Mouse (Mus musculus) CH12.LX (cell line): Measurements from ENCODE around the gene Ankrd17. TPM values are rescaled to one million over a fixed set of nuclear protein-coding genes. Genes with fewer than 3 reads are reported as not detected.

ENCODE experiments used
- DNase-seq: peaks from one replicate; pipeline ENCODE4 v3.0.0-alpha.2; 2013; ENCODE audit errors: extremely low read depth
- H3K27ac ChIP-seq: 2 replicates; pipeline ENCODE4 v1.5.1; 2012; ENCODE audit warnings: low read depth, mild to moderate bottlenecking, control low read depth, moderate library complexity; ENCODE audit not compliant: insufficient read depth
- H3K27me3 ChIP-seq: replicated peaks from 2 replicates; pipeline ENCODE3; 2012; ENCODE audit warnings: inconsistent platforms
- H3K36me3 ChIP-seq, 2 experiments: replicated peaks in 1 of 2; 2 replicates each; pipeline versions ENCODE3 to v1.6.1; 2012; ENCODE audit warnings: inconsistent platforms in 1 of 2, low read length in 1 of 2, mild to moderate bottlenecking in 1 of 2, mixed read lengths in 1 of 2, moderate library complexity in 1 of 2; ENCODE audit not compliant: control insufficient read depth in 1 of 2, insufficient read depth in 1 of 2
- H3K4me1 ChIP-seq, 2 experiments: 2 replicates each; pipeline ENCODE4 v1.6.1; 2012; ENCODE audit warnings: inconsistent platforms in 1 of 2, moderate library complexity in 1 of 2; ENCODE audit not compliant: insufficient read depth in 2 of 2, control insufficient read depth in 1 of 2
- H3K4me2 ChIP-seq: 2 replicates; pipeline ENCODE4 v1.6.1; 2012; ENCODE audit warnings: low read depth, mild to moderate bottlenecking, control low read depth; ENCODE audit not compliant: poor library complexity, insufficient read depth, severe bottlenecking
- H3K4me3 ChIP-seq, 3 experiments: fragments of 150-350 bp in 1 of 3; sonication (generic) in 1 of 3; replicated peaks in 1 of 3; 2 replicates each; pipeline versions ENCODE3 to v1.5.1; 2011 to 2012; ENCODE audit warnings: low read depth in 2 of 3, low read length in 2 of 3, mild to moderate bottlenecking in 2 of 3, moderate library complexity in 2 of 3, control low read depth in 1 of 3, improper control_type of control experiment in 1 of 3, inconsistent platforms in 1 of 3, mixed read lengths in 1 of 3; ENCODE audit not compliant: poor library complexity in 1 of 3
- H3K79me2 ChIP-seq: replicated peaks from 2 replicates; pipeline ENCODE4 v1.6.1; 2012; ENCODE audit warnings: mild to moderate bottlenecking, moderate library complexity; ENCODE audit not compliant: control insufficient read depth, poor library complexity, insufficient read depth, severe bottlenecking; ENCODE audit errors: extremely low read depth
- H3K9ac ChIP-seq: 2 replicates; pipeline ENCODE4 v1.6.1; 2012; ENCODE audit warnings: low read depth, mild to moderate bottlenecking, control low read depth, moderate library complexity; ENCODE audit not compliant: insufficient read depth
- H3K9me3 ChIP-seq: replicated peaks from 2 replicates; pipeline ENCODE3; 2012; ENCODE audit warnings: low read length, inconsistent platforms, mixed read lengths
- CHD1 ChIP-seq: IDR thresholded peaks from 2 replicates; pipeline ENCODE4 v1.6.1; 2012; ENCODE audit warnings: low read depth, low read length, improper control_type of control experiment, inconsistent platforms
- CHD2 ChIP-seq: IDR thresholded peaks from 2 replicates; pipeline ENCODE4 v1.6.1; 2011; ENCODE audit warnings: low read length, improper control_type of control experiment
- E2F4 ChIP-seq: IDR thresholded peaks from 2 replicates; pipeline ENCODE4 v1.6.1; 2011; ENCODE audit warnings: low read depth, low read length, improper control_type of control experiment; ENCODE audit not compliant: insufficient replicate concordance
- ELF1 ChIP-seq: IDR thresholded peaks from 2 replicates; pipeline ENCODE4 v1.6.1; 2014; ENCODE audit warnings: low read depth, mild to moderate bottlenecking, inconsistent platforms, low read length, improper control_type of control experiment
- EP300 ChIP-seq: IDR thresholded peaks from 2 replicates; pipeline ENCODE4 v1.6.1; 2011; ENCODE audit warnings: low read length, improper control_type of control experiment
- ETS1 ChIP-seq: conservative IDR thresholded peaks from 2 replicates; pipeline ENCODE4 v1.6.1; 2012; ENCODE audit warnings: low read depth, mild to moderate bottlenecking, inconsistent platforms, low read length, improper control_type of control experiment, moderate library complexity
- HCFC1 ChIP-seq: IDR thresholded peaks from 2 replicates; pipeline ENCODE4 v1.6.1; 2012; ENCODE audit warnings: low read depth, mild to moderate bottlenecking, inconsistent platforms, low read length, improper control_type of control experiment
- IRF4 ChIP-seq: IDR thresholded peaks from 2 replicates; pipeline ENCODE4 v1.6.1; 2014; ENCODE audit warnings: low read depth, mild to moderate bottlenecking, inconsistent platforms, low read length, improper control_type of control experiment
- JUND ChIP-seq: conservative IDR thresholded peaks from 2 replicates; pipeline ENCODE4 v1.6.1; 2011; ENCODE audit warnings: low read depth, low read length, improper control_type of control experiment
- MAFK ChIP-seq: IDR thresholded peaks from 2 replicates; pipeline ENCODE4 v1.6.1; 2011; ENCODE audit warnings: low read length, improper control_type of control experiment; ENCODE audit not compliant: insufficient replicate concordance
- MAZ ChIP-seq: IDR thresholded peaks from 2 replicates; pipeline ENCODE4 v1.6.1; 2012; ENCODE audit warnings: low read depth, mild to moderate bottlenecking, inconsistent platforms, low read length, improper control_type of control experiment, moderate library complexity
- MEF2A ChIP-seq: IDR thresholded peaks from 2 replicates; pipeline ENCODE4 v1.6.1; 2014; ENCODE audit warnings: low read depth, mild to moderate bottlenecking, inconsistent platforms, low read length, improper control_type of control experiment, borderline replicate concordance
- MXI1 ChIP-seq: IDR thresholded peaks from 2 replicates; pipeline ENCODE4 v1.6.1; 2011; ENCODE audit warnings: mild to moderate bottlenecking, low read depth, low read length, improper control_type of control experiment
- NELFE ChIP-seq: IDR thresholded peaks from 2 replicates; pipeline ENCODE4 v1.6.1; 2011; ENCODE audit warnings: low read depth, low read length, improper control_type of control experiment
- NRF1 ChIP-seq: IDR thresholded peaks from 2 replicates; pipeline ENCODE4 v1.6.1; 2014; ENCODE audit warnings: low read depth, mild to moderate bottlenecking, inconsistent platforms, low read length, improper control_type of control experiment, moderate library complexity
- PAX5 ChIP-seq: IDR thresholded peaks from 2 replicates; pipeline ENCODE4 v1.6.1; 2012; ENCODE audit warnings: low read length, inconsistent platforms, mixed read lengths
- RCOR1 ChIP-seq: conservative IDR thresholded peaks from 2 replicates; pipeline ENCODE4 v1.6.1; 2012; ENCODE audit warnings: low read depth, mild to moderate bottlenecking, inconsistent platforms, low read length, improper control_type of control experiment
- SMC3 ChIP-seq: IDR thresholded peaks from 2 replicates; pipeline ENCODE4 v1.6.1; 2011; ENCODE audit warnings: low read depth, low read length, improper control_type of control experiment
- UBTF ChIP-seq: IDR thresholded peaks from 2 replicates; pipeline ENCODE4 v1.6.1; 2012; ENCODE audit warnings: low read depth, mild to moderate bottlenecking, inconsistent platforms, low read length, improper control_type of control experiment, moderate library complexity
- USF2 ChIP-seq: conservative IDR thresholded peaks from 2 replicates; pipeline ENCODE4 v1.6.1; 2011; ENCODE audit warnings: low read depth, low read length, improper control_type of control experiment
- dilution Hi-C: fragments of 300-500 bp; cut with MboI; formaldehyde crosslinking; loops from 2 replicates; pipeline ENCODE4 v1.14.3; 2020; ENCODE audit warnings: low sequenced_read_pairs; ENCODE audit not compliant: extremely low pct_unique_long_range_greater_than_20kb, extremely low pct_ligation_motif_present
- in situ Hi-C: fragments of 300-500 bp; cut with MboI; formaldehyde crosslinking; loops from 3 replicates; pipeline ENCODE4 v1.14.3; 2019; ENCODE audit warnings: low sequenced_read_pairs, low pct_ligation_motif_present, low pct_unique_long_range_greater_than_20kb, mixed read lengths
- polyA plus RNA-seq: library from polyadenylated mRNA; unstranded; fragments of >175 nt; gene quantifications from 2 replicates; pipeline ENCODE4 v1.2.1, GENCODE M21; 2012; ENCODE audit warnings: low read depth; ENCODE audit not compliant: insufficient read length
- total RNA-seq, 2 experiments: library from RNA; depleted of rRNA; stranded (reverse); fragments of 300-350 nt in 1 of 2; fragments of >200 nt in 1 of 2; gene quantifications; 2 replicates each; pipeline ENCODE4 v1.2.3; 2012 to 2014

Ankrd17 gene
- total and polyA plus RNA-seq, 3 experiments: 31.7 to 71.5 (median 36.3) TPM

GRCm38 (mm10) chr5:90246987-90247386 lies 119.4 kb downstream of the Ankrd17 start:
- no peaks in the 10 kb centered on the region for H3K27me3 ChIP-seq
- peaks cover 8% of the 10 kb centered on the region; the same call in 1 of the 2 replicates for H3K79me2 ChIP-seq
- H3K4me3 ChIP-seq: no peak overlapping the region
- DNase-seq: no peak
- no peaks in the 10 kb centered on the region for H3K4me1 ChIP-seq
- H3K9ac ChIP-seq: no peak overlapping the region
- peaks cover 54 to 81% of the 10 kb centered on the region in 2 experiments for H3K36me3 ChIP-seq
- in situ Hi-C loops: no loop called here
- dilution Hi-C loops: no loop called here
- no peak overlapping the region for H3K4me2 ChIP-seq
- H3K9me3 ChIP-seq: no peaks in the 10 kb centered on the region
- TF ChIP-seq E2F4 (no peak), HCFC1 (no peak), MXI1 (no peak), JUND (no peak), CHD1 (no peak), USF2 (no peak), ELF1 (no peak), SMC3 (no peak), PAX5 (no peak), MAZ (no peak), ETS1 (no peak), EP300 (no peak), UBTF (no peak), NRF1 (no peak), RCOR1 (no peak), NELFE (no peak), IRF4 (no peak)
- no peak overlapping the region for H3K27ac ChIP-seq

DNA sequence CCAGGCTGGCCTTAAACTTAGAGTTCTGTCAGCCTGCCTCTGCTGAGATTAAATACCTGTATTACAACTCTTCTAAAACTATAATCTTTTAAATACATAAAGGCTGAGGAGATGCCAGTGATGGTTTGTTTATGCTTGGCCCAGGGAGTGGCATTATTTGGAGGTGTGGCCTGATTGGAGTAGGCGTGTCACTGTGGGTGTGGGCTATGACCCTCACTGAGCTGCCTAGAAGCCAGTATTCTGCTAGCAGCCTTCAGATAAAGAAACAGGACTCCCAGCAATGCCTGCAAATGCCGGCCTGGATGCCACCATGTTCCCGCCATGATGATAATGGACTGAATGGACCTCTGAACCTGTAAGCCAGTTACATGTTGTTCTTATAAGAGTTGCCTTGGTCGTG lies 119.8 kb downstream of the Ankrd17 start:
- no peak overlapping the region for H3K27ac ChIP-seq
- H3K27me3 ChIP-seq: no peaks in the 10 kb centered on the region
- in situ Hi-C loops: no loop called here
- H3K36me3 ChIP-seq: peaks cover 54 to 80% of the 10 kb centered on the region in 2 experiments
- no peaks in the 10 kb centered on the region for H3K9me3 ChIP-seq
- no peak overlapping the region for H3K4me3 ChIP-seq
- DNase-seq: no peak
- dilution Hi-C loops: no loop called here
- peaks cover 12% of the 10 kb centered on the region for H3K79me2 ChIP-seq
- H3K9ac ChIP-seq: no peak overlapping the region
- H3K4me1 ChIP-seq: no peaks in the 10 kb centered on the region
- TF ChIP-seq MXI1 (no peak), MAZ (no peak), CHD2 (no peak), USF2 (no peak), MAFK (no peak), PAX5 (no peak), RCOR1 (no peak), MEF2A (no peak)
- TF ChIP-seq, all 38 proteins: peak for 0
- no peak overlapping the region for H3K4me2 ChIP-seq
